Mouse (Mus musculus) hindbrain, postnatal 0 days (tissue): ENCODE data around the gene Tmem60. TPM values are rescaled to one million over a fixed set of nuclear protein-coding genes. Genes with fewer than 3 reads are reported as not detected.

Source experiments
- ATAC-seq: fragments of 200-750 bp; cut with Nextera tagmentation; 2 replicates; pipeline ENCODE4 v1.8.0; 2017; ENCODE audit warnings: mild to moderate bottlenecking, moderate TSS enrichment, moderate library complexity
- DNase-seq: peaks from one replicate; pipeline ENCODE4 v3.0.0-alpha.2; 2015; ENCODE audit warnings: low spot score
- H3K27ac ChIP-seq: fragments of 300-500 bp; sonication (generic); 2 replicates; pipeline ENCODE4 v1.5.1; 2014; ENCODE audit warnings: mild to moderate bottlenecking
- H3K27me3 ChIP-seq: fragments of 300-500 bp; sonication (generic); 2 replicates; pipeline ENCODE4 v1.6.1; 2014; ENCODE audit warnings: low read length, mixed read lengths; ENCODE audit not compliant: insufficient read depth
- H3K36me3 ChIP-seq: fragments of 300-500 bp; sonication (generic); 2 replicates; pipeline ENCODE4 v1.6.1; 2014; ENCODE audit warnings: low read length, mixed read lengths; ENCODE audit not compliant: insufficient read depth
- H3K4me1 ChIP-seq: fragments of 300-500 bp; sonication (generic); 2 replicates; pipeline ENCODE4 v1.6.1; 2014; ENCODE audit warnings: antibody characterized with exemption, low read length, mixed read lengths; ENCODE audit not compliant: insufficient read depth
- H3K4me2 ChIP-seq: fragments of 300-500 bp; sonication (generic); 2 replicates; pipeline ENCODE4 v1.6.1; 2014; ENCODE audit warnings: low read depth, mild to moderate bottlenecking, low read length, moderate library complexity, mixed read lengths
- H3K4me3 ChIP-seq: fragments of 300-500 bp; sonication (generic); 2 replicates; pipeline ENCODE4 v1.5.1; 2014; ENCODE audit warnings: low read length
- H3K9ac ChIP-seq: fragments of 300-500 bp; sonication (generic); replicated peaks from 2 replicates; pipeline ENCODE4 v1.6.1; 2014; ENCODE audit warnings: mild to moderate bottlenecking, low read length, moderate library complexity, mixed read lengths
- H3K9me3 ChIP-seq: fragments of 300-500 bp; sonication (generic); 2 replicates; pipeline ENCODE4 v1.6.1; 2016; ENCODE audit warnings: low read length, mixed read lengths
- CTCF ChIP-seq: IDR thresholded peaks from 2 replicates; pipeline ENCODE4 v1.5.1; 2016; ENCODE audit warnings: antibody characterized with exemption, control low read depth, low read depth
- WGBS: fragments of 180-500 bp; shearing (Covaris S2); extraction: QIAGEN DNeasy Blood & Tissue Kit; methylation state at CpG from one replicate; pipeline ENCODE4 v1.1.7; 2014; 5-methylcytosine and 5-hydroxymethylcytosine counted together
- polyA plus RNA-seq: library from polyadenylated mRNA; unstranded; fragments of >200 nt; fragmentation: Nextera tagmentation; extraction: Ambion mirVana; gene quantifications from 2 replicates; pipeline ENCODE4 v1.2.1, GENCODE M21; 2015
- total RNA-seq: library from RNA; depleted of rRNA; stranded (reverse); fragments of >200 nt; gene quantifications from 2 replicates; pipeline ENCODE4 v1.2.3, GENCODE M21; 2014

Gene Tmem60
- total and polyA plus RNA-seq, 2 experiments from 2014 or later: 14.0 to 76.1 TPM

- no peaks in the 10 kb centered on the region for H3K36me3 ChIP-seq
- DNase-seq: no peak
- H3K27ac ChIP-seq: no peak overlapping the region
- no peak overlapping the region for H3K4me2 ChIP-seq
- H3K4me1 ChIP-seq: no peaks in the 10 kb centered on the region
- 96% methylated on average over 2 of the region's 2 CpGs for WGBS
- no peak for ATAC-seq
- no peak overlapping the region for H3K9ac ChIP-seq
- no peak overlapping the region for H3K4me3 ChIP-seq
- H3K9me3 ChIP-seq: no peaks in the 10 kb centered on the region
- TF ChIP-seq CTCF: no peak
- H3K27me3 ChIP-seq: no peaks in the 10 kb centered on the region
These were observed 23.6 kb upstream of the Tmem60 start for GRCm38 (mm10) chr5:20858404-20858803.

GRCm38 (mm10) chr5:20860565-20860964, 21.4 kb upstream of the Tmem60 start:
- ATAC-seq: no peak
- Histone ChIP-seq H3K4me2 (no peak overlapping the region), H3K4me1 (no peaks in the 10 kb centered on the region), H3K27ac (no peak overlapping the region), H3K27me3 (no peaks in the 10 kb centered on the region), H3K36me3 (no peaks in the 10 kb centered on the region), H3K9me3 (no peaks in the 10 kb centered on the region), H3K9ac (no peak overlapping the region), H3K4me3 (no peak overlapping the region)
- no peak for TF ChIP-seq CTCF
- 94% methylated on average over 4 of the region's 4 CpGs for WGBS
- DNase-seq: no peak

GRCm38 (mm10) chr5:20861901-20862300, 20.1 kb upstream of the Tmem60 start:
- WGBS: 86% methylated on average over 2 of the region's 2 CpGs
- ATAC-seq: no peak

GRCm38 (mm10) chr5:20864216-20864969, 17.6 kb upstream of the Tmem60 start:
- TF ChIP-seq CTCF: no peak
- WGBS: 68% methylated on average over 4 of the region's 4 CpGs

More at GRCm38 (mm10) chr5:20861901-20862300, 20.1 kb upstream of the Tmem60 start:
- no peaks in the 10 kb centered on the region for H3K4me1 ChIP-seq
- no peak overlapping the region for H3K4me2 ChIP-seq
- no peak overlapping the region for H3K4me3 ChIP-seq
- DNase-seq: no peak
- no peak overlapping the region for H3K27ac ChIP-seq
- no peaks in the 10 kb centered on the region for H3K9me3 ChIP-seq
- no peaks in the 10 kb centered on the region for H3K27me3 ChIP-seq
- no peaks in the 10 kb centered on the region for H3K36me3 ChIP-seq
- H3K9ac ChIP-seq: no peak overlapping the region
- TF ChIP-seq CTCF: no peak

GRCm38 (mm10) chr5:20865193-20865755, 16.7 kb upstream of the Tmem60 start:
- no peak overlapping the region for H3K9ac ChIP-seq
- no peaks in the 10 kb centered on the region for H3K36me3 ChIP-seq
- no peak overlapping the region for H3K27ac ChIP-seq
- no peaks in the 10 kb centered on the region for H3K27me3 ChIP-seq
- no peak for ATAC-seq
- H3K4me2 ChIP-seq: no peak overlapping the region
- TF ChIP-seq CTCF: no peak
- WGBS: 85% methylated on average over 2 of the region's 2 CpGs
- no peaks in the 10 kb centered on the region for H3K9me3 ChIP-seq
- no peaks in the 10 kb centered on the region for H3K4me1 ChIP-seq
- no peak overlapping the region for H3K4me3 ChIP-seq
- DNase-seq: no peak

More at GRCm38 (mm10) chr5:20864216-20864969, 17.6 kb upstream of the Tmem60 start:
- Histone ChIP-seq H3K36me3 (no peaks in the 10 kb centered on the region), H3K27me3 (no peaks in the 10 kb centered on the region), H3K9ac (no peak overlapping the region), H3K9me3 (no peaks in the 10 kb centered on the region), H3K4me1 (no peaks in the 10 kb centered on the region), H3K4me3 (no peak overlapping the region), H3K27ac (no peak overlapping the region), H3K4me2 (no peak overlapping the region)
- no peak for ATAC-seq
- no peak for DNase-seq

- no peak for TF ChIP-seq CTCF
- H3K27ac ChIP-seq: no peak overlapping the region
- H3K9me3 ChIP-seq: no peaks in the 10 kb centered on the region
- H3K4me1 ChIP-seq: no peaks in the 10 kb centered on the region
- H3K9ac ChIP-seq: no peak overlapping the region
- ATAC-seq (no peak), DNase-seq (no peak)
- H3K4me2 ChIP-seq: no peak overlapping the region
- H3K4me3 ChIP-seq: no peak overlapping the region
- WGBS: 92% methylated on average over 1 of the region's 1 CpGs
- no peaks in the 10 kb centered on the region for H3K36me3 ChIP-seq
- no peaks in the 10 kb centered on the region for H3K27me3 ChIP-seq
These were observed 8.8 kb upstream of the Tmem60 start for GRCm38 (mm10) chr5:20873146-20873545.

- DNase-seq (no peak), ATAC-seq (no peak)
- Histone ChIP-seq H3K9me3 (no peaks in the 10 kb centered on the region), H3K36me3 (no peaks in the 10 kb centered on the region), H3K27ac (no peak overlapping the region), H3K4me2 (no peak overlapping the region), H3K9ac (no peak overlapping the region), H3K4me1 (no peaks in the 10 kb centered on the region; the same call in 1 of the 2 replicates), H3K27me3 (no peaks in the 10 kb centered on the region), H3K4me3 (no peak overlapping the region)
- 71% methylated on average over 1 of the region's 1 CpGs for whole genome bisulfite sequencing
- no peak for TF ChIP-seq CTCF
These were observed 5.0 kb upstream of the Tmem60 start for GRCm38 (mm10) chr5:20876934-20877426.
